Mouse (Mus musculus) CH12.LX (cell line): ENCODE data around the gene Grk4. TPM values are rescaled to one million over a fixed set of nuclear protein-coding genes. Genes with fewer than 3 reads are reported as not detected.
A peak's percentile ranks its signal among the peaks of the same experiment; 100 is the strongest.

Experiments used
- DNase-seq: peaks from one replicate; pipeline ENCODE4 v3.0.0-alpha.2; 2013; ENCODE audit errors: extremely low read depth
- H3K27ac ChIP-seq: 2 replicates; pipeline ENCODE4 v1.5.1; 2012; ENCODE audit warnings: low read depth, mild to moderate bottlenecking, control low read depth, moderate library complexity; ENCODE audit not compliant: insufficient read depth
- H3K27me3 ChIP-seq: replicated peaks from 2 replicates; pipeline ENCODE3; 2012; ENCODE audit warnings: inconsistent platforms
- H3K36me3 ChIP-seq, 2 experiments: replicated peaks in 1 of 2; 2 replicates each; pipeline versions ENCODE3 to v1.6.1; 2012; ENCODE audit warnings: inconsistent platforms in 1 of 2, low read length in 1 of 2, mild to moderate bottlenecking in 1 of 2, mixed read lengths in 1 of 2, moderate library complexity in 1 of 2; ENCODE audit not compliant: control insufficient read depth in 1 of 2, insufficient read depth in 1 of 2
- H3K4me1 ChIP-seq, 2 experiments: 2 replicates each; pipeline ENCODE4 v1.6.1; 2012; ENCODE audit warnings: inconsistent platforms in 1 of 2, moderate library complexity in 1 of 2; ENCODE audit not compliant: insufficient read depth in 2 of 2, control insufficient read depth in 1 of 2
- H3K4me2 ChIP-seq: 2 replicates; pipeline ENCODE4 v1.6.1; 2012; ENCODE audit warnings: low read depth, mild to moderate bottlenecking, control low read depth; ENCODE audit not compliant: poor library complexity, insufficient read depth, severe bottlenecking
- H3K4me3 ChIP-seq, 3 experiments: fragments of 150-350 bp in 1 of 3; sonication (generic) in 1 of 3; replicated peaks in 1 of 3; 2 replicates each; pipeline versions ENCODE3 to v1.5.1; 2011 to 2012; ENCODE audit warnings: low read depth in 2 of 3, low read length in 2 of 3, mild to moderate bottlenecking in 2 of 3, moderate library complexity in 2 of 3, control low read depth in 1 of 3, improper control_type of control experiment in 1 of 3, inconsistent platforms in 1 of 3, mixed read lengths in 1 of 3; ENCODE audit not compliant: poor library complexity in 1 of 3
- H3K79me2 ChIP-seq: replicated peaks from 2 replicates; pipeline ENCODE4 v1.6.1; 2012; ENCODE audit warnings: mild to moderate bottlenecking, moderate library complexity; ENCODE audit not compliant: control insufficient read depth, poor library complexity, insufficient read depth, severe bottlenecking; ENCODE audit errors: extremely low read depth
- H3K9ac ChIP-seq: 2 replicates; pipeline ENCODE4 v1.6.1; 2012; ENCODE audit warnings: low read depth, mild to moderate bottlenecking, control low read depth, moderate library complexity; ENCODE audit not compliant: insufficient read depth
- H3K9me3 ChIP-seq: replicated peaks from 2 replicates; pipeline ENCODE3; 2012; ENCODE audit warnings: low read length, inconsistent platforms, mixed read lengths
- CTCF ChIP-seq, 2 experiments: IDR thresholded peaks in 1 of 2; conservative IDR thresholded peaks in 1 of 2; 2 replicates each; pipeline ENCODE4 v1.5.1; 2011 to 2012; ENCODE audit warnings: low read depth in 2 of 2, low read length in 2 of 2, improper control_type of control experiment in 1 of 2, inconsistent platforms in 1 of 2, mild to moderate bottlenecking in 1 of 2, moderate library complexity in 1 of 2
- E2F4 ChIP-seq: IDR thresholded peaks from 2 replicates; pipeline ENCODE4 v1.6.1; 2011; ENCODE audit warnings: low read depth, low read length, improper control_type of control experiment; ENCODE audit not compliant: insufficient replicate concordance
- ETS1 ChIP-seq: conservative IDR thresholded peaks from 2 replicates; pipeline ENCODE4 v1.6.1; 2012; ENCODE audit warnings: low read depth, mild to moderate bottlenecking, inconsistent platforms, low read length, improper control_type of control experiment, moderate library complexity
- JUN ChIP-seq: IDR thresholded peaks from 2 replicates; pipeline ENCODE4 v1.6.1; 2011; ENCODE audit warnings: low read depth, mild to moderate bottlenecking, low read length, improper control_type of control experiment, moderate library complexity; ENCODE audit not compliant: insufficient read depth
- MXI1 ChIP-seq: IDR thresholded peaks from 2 replicates; pipeline ENCODE4 v1.6.1; 2011; ENCODE audit warnings: mild to moderate bottlenecking, low read depth, low read length, improper control_type of control experiment
- NELFE ChIP-seq: IDR thresholded peaks from 2 replicates; pipeline ENCODE4 v1.6.1; 2011; ENCODE audit warnings: low read depth, low read length, improper control_type of control experiment
- NRF1 ChIP-seq: IDR thresholded peaks from 2 replicates; pipeline ENCODE4 v1.6.1; 2014; ENCODE audit warnings: low read depth, mild to moderate bottlenecking, inconsistent platforms, low read length, improper control_type of control experiment, moderate library complexity
- POLR2A ChIP-seq: IDR thresholded peaks from 2 replicates; pipeline ENCODE4 v1.6.1; 2011; ENCODE audit warnings: low read depth, mild to moderate bottlenecking, improper control_type of control experiment, low read length
- POLR2AphosphoS2 ChIP-seq: IDR thresholded peaks from 2 replicates; pipeline ENCODE4 v1.6.1; 2011; ENCODE audit warnings: low read depth, low read length, improper control_type of control experiment
- SMC3 ChIP-seq: IDR thresholded peaks from 2 replicates; pipeline ENCODE4 v1.6.1; 2011; ENCODE audit warnings: low read depth, low read length, improper control_type of control experiment
- TBP ChIP-seq: conservative IDR thresholded peaks from 2 replicates; pipeline ENCODE4 v1.6.1; 2011; ENCODE audit warnings: low read depth, low read length, improper control_type of control experiment
- UBTF ChIP-seq: IDR thresholded peaks from 2 replicates; pipeline ENCODE4 v1.6.1; 2012; ENCODE audit warnings: low read depth, mild to moderate bottlenecking, inconsistent platforms, low read length, improper control_type of control experiment, moderate library complexity
- USF1 ChIP-seq: IDR thresholded peaks from 2 replicates; pipeline ENCODE4 v1.6.1; 2014; ENCODE audit warnings: low read depth, mild to moderate bottlenecking, inconsistent platforms, low read length, improper control_type of control experiment
- ZC3H11A ChIP-seq: IDR thresholded peaks from 2 replicates; pipeline ENCODE4 v1.6.1; 2012; ENCODE audit warnings: low read depth, mild to moderate bottlenecking, inconsistent platforms, low read length, improper control_type of control experiment
- ZKSCAN1 ChIP-seq: IDR thresholded peaks from 2 replicates; pipeline ENCODE4 v1.6.1; 2012; ENCODE audit warnings: low read depth, inconsistent platforms, low read length, improper control_type of control experiment, borderline replicate concordance
- ZMIZ1 ChIP-seq: IDR thresholded peaks from 2 replicates; pipeline ENCODE4 v1.6.1; 2012; ENCODE audit warnings: low read depth, mild to moderate bottlenecking, inconsistent platforms, low read length, improper control_type of control experiment
- ZNF384 ChIP-seq: IDR thresholded peaks from 2 replicates; pipeline ENCODE4 v1.6.1; 2012; ENCODE audit warnings: low read depth, low read length, improper control_type of control experiment, inconsistent platforms
- dilution Hi-C: fragments of 300-500 bp; cut with MboI; formaldehyde crosslinking; loops from 2 replicates; pipeline ENCODE4 v1.14.3; 2020; ENCODE audit warnings: low sequenced_read_pairs; ENCODE audit not compliant: extremely low pct_unique_long_range_greater_than_20kb, extremely low pct_ligation_motif_present
- in situ Hi-C: fragments of 300-500 bp; cut with MboI; formaldehyde crosslinking; loops from 3 replicates; pipeline ENCODE4 v1.14.3; 2019; ENCODE audit warnings: low sequenced_read_pairs, low pct_ligation_motif_present, low pct_unique_long_range_greater_than_20kb, mixed read lengths
- polyA plus RNA-seq: library from polyadenylated mRNA; unstranded; fragments of >175 nt; gene quantifications from 2 replicates; pipeline ENCODE4 v1.2.1, GENCODE M21; 2012; ENCODE audit warnings: low read depth; ENCODE audit not compliant: insufficient read length
- total RNA-seq, 2 experiments: library from RNA; depleted of rRNA; stranded (reverse); fragments of 300-350 nt in 1 of 2; fragments of >200 nt in 1 of 2; gene quantifications; 2 replicates each; pipeline ENCODE4 v1.2.3; 2012 to 2014

Grk4 gene
- total and polyA plus RNA-seq, 3 experiments, result 0.56 to 0.81 (median 0.76) TPM

- Histone ChIP-seq H3K4me2 (peak overlapping the region; percentile 85), H3K79me2 (peaks cover 20% of the 10 kb centered on the region; the same call in 1 of the 2 replicates), H3K36me3 (no peaks in the 10 kb centered on the region), H3K9ac (peak overlapping the region; percentile 88), H3K27me3 (peaks cover 20% of the 10 kb centered on the region), H3K9me3 (no peaks in the 10 kb centered on the region), H3K4me3 (peak overlapping the region; percentile 89 to 97 (median 93)), H3K27ac (peak overlapping the region; percentile 16; the same call in 1 of the 2 replicates), H3K4me1 (peaks cover 4 to 12% of the 10 kb centered on the region in 2 experiments; a peak in 2 of 4 replicates)
- peak; percentile 30 for DNase-seq
- in situ Hi-C loops (no loop called here), dilution Hi-C loops (no loop called here)
- TF ChIP-seq UBTF, result 0 out of 2 replicates have a peak, but pooled peaks have one; percentile 22
- TF ChIP-seq MXI1, result peak; percentile 1; the same call in 1 of the 2 replicates
- no peak for TF ChIP-seq USF1
Measured at GRCm38 (mm10) chr5:34761934-34762611, 101.9 kb downstream of the Grk4 start.

- H3K4me2 ChIP-seq, result no peak overlapping the region
- no peak for TF ChIP-seq MXI1
- no peak for TF ChIP-seq TBP
- TF ChIP-seq ZKSCAN1, result no peak
- TF ChIP-seq ETS1, result no peak
- TF ChIP-seq NELFE, result no peak
- no peak for TF ChIP-seq CTCF (conservative IDR thresholded peaks at IDR 0.05 in 1 of 2, IDR thresholded peaks at IDR 0.05 in 1 of 2; ENCODE audit: low read depth in 2 of 2, low read length in 2 of 2)
- TF ChIP-seq ZMIZ1, result no peak
- TF ChIP-seq JUN, result no peak
- TF ChIP-seq SMC3, result no peak
- no peak for TF ChIP-seq ZNF384
- TF ChIP-seq ZC3H11A, result no peak
- TF ChIP-seq NRF1, result no peak
- TF ChIP-seq POLR2AphosphoS2, result no peak
- no peak for TF ChIP-seq POLR2A
- TF ChIP-seq UBTF, result no peak
- TF ChIP-seq E2F4, result no peak
- TF ChIP-seq, all 38 proteins: peak for 0
- Histone ChIP-seq H3K4me1 (peaks cover 8 to 31% of the 10 kb centered on the region in 2 experiments), H3K27me3 (no peaks in the 10 kb centered on the region), H3K79me2 (peaks cover 23% of the 10 kb centered on the region), H3K9ac (no peak overlapping the region), H3K4me3 (no peak overlapping the region), H3K27ac (no peak overlapping the region), H3K9me3 (no peaks in the 10 kb centered on the region), H3K36me3 (peaks cover 4 to 14% of the 10 kb centered on the region in 2 experiments)
- in situ Hi-C loops (no loop called here), dilution Hi-C loops (no loop called here)
- DNase-seq, result no peak
Measured at GRCm38 (mm10) chr5:34771818-34772217, 111.6 kb downstream of the Grk4 start.
